Mouse (Mus musculus): ENCODE results near the gene Gm11273.
A peak's percentile ranks its signal among the peaks of the same experiment; 100 is the strongest.
"Not testable (repeated sequence)": the region's sequence is repeated elsewhere in the genome, so short reads cannot be mapped to it uniquely, and the experiment has no call there.

Gene Gm11273

DNA sequence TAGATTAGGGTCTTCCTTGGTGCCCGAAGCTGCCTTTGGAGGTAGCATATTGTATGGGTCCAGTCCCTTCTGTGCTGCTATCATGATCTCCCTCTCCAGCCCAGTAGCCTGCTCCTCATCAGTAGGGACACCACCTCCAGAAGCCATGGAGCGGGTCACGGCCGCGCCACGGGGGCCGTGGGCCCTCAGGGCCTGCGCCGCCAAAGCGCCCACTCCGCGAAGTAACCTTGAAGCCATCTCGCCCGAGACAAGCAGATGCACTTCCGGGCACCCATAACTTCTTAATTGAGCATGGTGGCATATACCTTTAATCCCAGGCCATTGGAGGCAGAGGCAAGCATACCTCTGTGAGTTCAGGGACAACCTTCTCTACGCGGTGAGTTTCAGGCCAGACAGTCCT, at the start of gene Gm11273:
Gm11273 (minus strand) TSS at position 237 of the 400 bp plus-strand sequence.
- DNase-seq = not testable (repeated sequence)

DNA sequence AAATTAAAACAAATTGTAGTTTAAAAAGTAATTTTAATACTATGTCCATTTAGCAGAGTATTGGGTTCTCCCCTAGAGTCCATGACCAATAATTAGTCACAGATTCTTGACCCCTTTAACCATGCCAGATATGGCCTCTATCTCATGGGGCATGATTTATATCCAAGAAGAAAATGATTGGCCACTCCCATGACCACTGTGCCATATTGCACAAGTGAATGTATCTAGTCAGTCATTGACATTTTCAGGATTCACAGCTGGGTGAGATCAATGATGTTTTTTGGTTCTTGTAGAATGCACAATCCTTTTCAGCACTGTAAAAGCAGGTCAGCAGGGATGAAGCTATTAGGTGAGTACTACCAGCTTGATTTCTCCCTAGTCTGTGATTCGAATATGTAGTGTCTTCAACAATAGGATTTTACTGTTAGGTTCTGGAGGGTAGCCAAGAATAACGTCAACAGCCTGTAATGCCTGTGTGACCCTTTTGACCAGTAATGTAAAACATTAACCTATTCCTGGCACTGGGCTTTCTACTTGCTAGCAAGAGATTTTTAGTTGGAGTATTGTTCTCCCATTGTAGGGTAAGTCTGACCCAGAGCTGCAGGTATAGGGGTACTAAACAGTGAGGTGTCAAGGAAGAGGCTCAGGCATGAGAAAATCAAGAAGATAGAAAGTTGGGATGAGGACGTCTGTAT, 49.3 kb upstream of the Gm11273 start:
- no peak for DNase-seq

DNA sequence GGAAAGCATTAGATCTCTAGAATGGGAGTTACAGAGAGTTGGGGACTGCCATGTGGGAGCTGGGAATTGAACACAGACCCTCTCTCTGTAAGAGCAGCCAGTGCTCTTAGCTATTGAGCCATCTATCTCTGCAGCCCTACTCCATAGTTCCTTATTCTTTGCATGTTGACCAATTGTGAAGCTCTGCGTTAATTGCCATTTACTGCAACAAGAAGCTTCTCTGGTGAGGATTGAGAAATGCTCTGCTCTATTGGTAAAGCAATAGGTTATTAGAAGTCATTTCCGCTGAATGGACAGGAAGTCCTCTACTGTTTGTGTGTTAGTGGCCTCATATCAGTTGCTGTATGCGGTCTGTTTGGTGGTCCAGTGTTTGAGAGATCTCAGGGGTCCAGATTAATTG, 48.3 kb upstream of the Gm11273 start:
- no peak for DNase-seq

DNA sequence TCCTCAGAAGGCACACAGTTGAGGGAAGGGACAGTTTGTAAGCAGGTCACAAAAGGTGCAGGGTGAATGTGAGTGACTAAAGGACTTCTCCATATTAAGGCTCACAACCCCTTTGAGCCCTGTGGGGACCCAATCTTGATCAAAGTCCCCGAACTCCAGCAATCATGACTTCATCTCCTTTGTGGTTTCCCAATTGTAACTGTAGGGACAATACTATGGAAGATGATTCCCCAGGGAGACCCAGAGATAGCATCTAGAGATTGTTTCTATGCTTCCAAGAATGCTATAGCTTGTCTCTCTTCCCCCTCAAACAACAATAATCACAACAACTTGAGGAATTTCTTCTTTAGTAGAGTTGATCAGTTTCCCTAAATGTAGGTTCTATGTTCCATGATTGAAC, 41.5 kb upstream of the Gm11273 start, which contains the start of gene Olfr1366:
Olfr1366 (minus strand) TSS at position 101 of the 400 bp plus-strand sequence.
- DNase-seq = no peak

DNA sequence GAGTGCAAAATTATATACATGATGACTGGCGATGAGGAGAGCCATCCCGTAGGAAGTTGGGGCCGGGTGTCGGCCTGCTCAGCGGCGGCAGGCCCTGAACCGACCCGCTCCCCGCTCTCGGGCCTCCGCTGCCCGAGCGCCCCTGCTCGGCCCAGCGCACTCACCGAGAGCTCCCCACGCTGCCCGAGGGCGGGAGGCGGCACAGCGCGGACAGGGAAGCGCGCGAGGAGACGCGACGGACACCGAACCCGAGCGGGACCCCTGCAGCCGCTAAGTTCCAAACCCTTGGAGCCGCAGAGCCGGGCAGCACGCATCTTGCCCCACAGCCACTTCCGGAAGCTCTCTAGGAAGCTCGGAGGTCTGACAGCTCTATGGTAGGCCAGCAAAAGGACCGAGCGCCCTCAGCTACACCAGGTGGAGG, 29.6 kb upstream of the Gm11273 start, which contains the start of gene Zkscan8:
Zkscan8 (minus strand) TSS at position 340 of the 421 bp plus-strand sequence.
- DNase-seq = peak; percentile 76

DNA sequence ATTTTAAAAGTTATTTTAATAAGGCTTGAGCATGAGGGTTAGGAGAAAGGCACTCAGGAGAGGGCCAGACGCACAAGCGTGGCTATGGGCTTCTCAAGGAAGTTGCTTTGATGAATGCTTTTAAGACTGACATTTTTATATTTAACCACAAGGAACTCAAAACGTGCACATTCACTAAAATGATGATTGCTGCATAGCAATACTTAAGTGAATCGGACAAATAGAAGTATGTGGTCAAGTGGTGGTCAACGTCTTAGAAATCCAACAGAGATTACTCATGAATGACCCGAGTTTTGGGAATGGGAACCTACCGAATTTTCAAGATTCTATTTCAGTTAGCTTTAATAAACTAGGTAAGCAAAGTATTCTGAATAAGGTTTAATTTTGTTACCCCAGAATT, 28.9 kb upstream of the Gm11273 start:
- DNase-seq = no peak

DNA sequence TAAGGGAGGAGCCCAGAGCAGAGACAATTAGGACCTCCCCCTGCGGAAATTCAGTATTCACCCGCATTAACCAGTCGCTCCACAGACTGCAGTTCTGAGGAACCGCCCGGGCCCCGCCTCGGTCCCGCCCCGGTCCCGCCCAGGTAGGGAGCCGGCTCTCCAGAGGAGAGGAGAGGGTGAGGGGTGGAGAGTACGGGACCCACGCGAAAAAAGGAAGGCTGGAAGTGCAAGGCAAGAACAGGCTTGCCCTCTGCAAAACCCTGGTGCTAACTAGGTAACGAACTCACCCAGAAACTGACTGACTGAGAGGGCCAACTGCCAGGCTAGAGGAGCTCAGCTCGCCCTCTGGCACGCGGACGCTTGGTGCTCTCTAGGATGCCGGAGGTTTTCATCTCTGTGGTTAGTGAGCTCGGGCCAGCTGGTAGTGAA, 5.0 kb upstream of the Gm11273 start:
- peak; percentile 71 for DNase-seq

DNA sequence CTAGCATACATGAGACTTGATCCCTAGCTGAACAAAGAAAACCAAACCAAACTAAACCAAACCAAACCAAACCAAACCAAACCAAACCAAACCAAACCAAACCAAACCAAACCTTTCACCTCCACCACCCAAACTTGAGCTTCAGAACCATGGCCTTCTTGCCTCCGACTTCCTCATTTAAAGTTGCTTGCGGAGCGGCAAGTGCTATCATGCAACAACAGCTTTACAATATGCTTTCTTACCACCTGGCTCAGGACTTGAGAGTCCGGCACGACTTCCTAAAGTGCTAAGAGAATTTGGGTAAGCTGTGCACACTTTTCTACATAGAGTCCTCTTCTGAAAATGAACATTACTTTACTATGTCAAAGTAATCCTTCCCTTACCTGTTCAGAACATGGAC, 1.1 kb upstream of the Gm11273 start:
- DNase-seq = no peak

DNA sequence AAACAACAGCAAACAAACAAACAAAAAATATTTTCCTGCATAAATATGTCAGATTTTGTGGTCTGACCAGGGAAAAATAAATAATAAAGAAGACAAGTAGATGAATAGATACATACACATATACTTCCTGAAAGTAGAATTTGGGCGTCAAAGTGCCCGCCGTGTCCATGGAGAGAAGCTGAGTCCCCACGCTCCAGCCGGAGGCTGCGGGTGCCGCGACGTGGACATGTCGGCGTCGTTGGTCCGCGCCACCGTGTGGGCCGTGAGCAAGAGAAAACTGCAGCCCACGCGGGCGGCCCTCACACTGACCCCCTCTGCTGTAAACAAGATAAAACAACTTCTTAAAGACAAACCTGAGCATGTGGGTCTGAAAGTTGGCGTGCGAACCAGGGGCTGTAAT, 6.1 kb downstream of the Gm11273 start, which contains the start of gene AK157302:
AK157302 (plus strand) TSS at position 144 of the 400 bp plus-strand sequence.
- peak; percentile 7 for DNase-seq

DNA sequence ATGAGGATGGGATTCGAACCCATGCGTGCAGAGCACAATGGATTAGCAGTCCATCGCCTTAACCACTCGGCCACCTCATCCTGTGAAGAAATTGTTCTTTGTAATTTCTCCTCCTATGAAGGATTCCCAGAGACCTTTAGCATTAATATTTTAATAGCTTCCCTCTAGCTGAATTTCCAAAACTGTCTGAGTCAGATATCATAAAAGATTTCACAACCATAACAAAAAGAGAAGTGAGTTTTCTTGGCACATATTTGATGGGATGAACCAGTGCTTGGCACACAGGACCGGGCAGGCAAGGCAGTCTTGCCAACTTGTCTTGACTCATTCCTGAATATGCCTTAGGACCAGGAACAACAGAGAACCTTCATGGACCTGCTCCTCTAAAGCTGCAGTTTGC, 8.4 kb downstream of the Gm11273 start:
- no peak for DNase-seq

DNA sequence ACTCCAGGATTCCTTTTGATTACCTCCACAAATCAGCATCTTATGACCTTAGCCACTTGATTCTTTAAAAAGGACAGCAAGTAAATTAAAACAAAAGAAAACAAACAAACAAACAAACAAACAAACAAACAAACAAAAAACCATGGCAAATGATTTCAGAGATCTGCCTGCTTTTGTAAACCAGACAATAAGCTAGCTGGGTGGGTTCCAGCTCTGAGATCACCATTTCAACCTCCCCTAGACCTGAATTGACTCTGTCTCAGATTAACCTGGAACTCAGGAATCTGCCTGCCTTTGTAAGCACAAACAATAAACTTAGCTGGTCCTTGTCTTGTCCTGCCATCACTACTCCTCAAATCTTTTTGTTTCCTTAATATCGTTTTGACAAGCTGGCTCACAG, 14.3 kb downstream of the Gm11273 start:
- no peak for DNase-seq

DNA sequence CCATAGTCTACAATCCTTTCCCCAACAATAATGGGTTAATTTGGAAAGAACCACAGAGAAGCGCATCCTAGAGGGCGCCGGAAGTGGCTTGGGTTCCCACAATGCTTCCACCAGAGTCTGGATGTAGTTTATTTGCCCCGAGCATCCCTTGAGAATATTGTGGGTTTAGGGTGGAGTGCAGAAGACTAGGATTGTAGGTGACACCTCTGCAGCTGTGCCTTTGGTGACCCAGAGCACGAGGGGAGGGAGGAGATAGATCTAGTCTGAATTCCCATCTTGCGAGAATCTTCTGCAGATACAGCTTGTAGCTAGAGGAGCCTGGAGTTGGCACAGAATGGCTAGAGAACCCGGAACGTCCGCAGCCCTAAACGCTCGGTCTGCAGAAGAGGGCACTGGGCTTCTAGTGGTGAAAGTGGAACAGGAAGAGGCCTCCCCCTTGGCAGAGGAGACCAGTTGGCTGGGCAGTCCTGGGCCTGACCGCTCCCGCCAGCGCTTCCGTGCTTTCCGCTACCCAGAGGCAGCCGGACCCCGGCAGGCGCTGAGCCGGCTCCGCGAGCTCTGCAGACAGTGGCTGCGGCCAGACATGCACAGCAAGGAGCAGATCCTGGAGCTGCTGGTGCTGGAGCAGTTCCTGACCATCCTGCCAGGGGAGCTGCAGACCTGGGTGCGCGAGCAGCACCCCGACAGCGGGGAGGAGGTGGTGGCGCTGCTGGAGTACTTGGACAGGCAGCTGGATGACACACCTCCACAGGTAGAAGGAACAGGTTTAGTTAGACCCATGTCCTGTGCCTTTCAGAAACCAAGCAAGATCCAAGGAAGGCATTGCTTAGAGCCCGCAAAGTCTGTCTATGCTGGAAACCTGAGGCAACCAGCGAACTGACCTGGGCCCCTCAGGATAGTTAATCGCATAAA, 22.2 kb downstream of the Gm11273 start, which contains the start of the genes Zkscan4 and Gm10065:
Zkscan4 (plus strand) TSS at position 149 of the 912 bp plus-strand sequence.
Gm10065 (minus strand) TSS at position 683 of the 912 bp plus-strand sequence.
- peak; percentile 69 for DNase-seq

DNA sequence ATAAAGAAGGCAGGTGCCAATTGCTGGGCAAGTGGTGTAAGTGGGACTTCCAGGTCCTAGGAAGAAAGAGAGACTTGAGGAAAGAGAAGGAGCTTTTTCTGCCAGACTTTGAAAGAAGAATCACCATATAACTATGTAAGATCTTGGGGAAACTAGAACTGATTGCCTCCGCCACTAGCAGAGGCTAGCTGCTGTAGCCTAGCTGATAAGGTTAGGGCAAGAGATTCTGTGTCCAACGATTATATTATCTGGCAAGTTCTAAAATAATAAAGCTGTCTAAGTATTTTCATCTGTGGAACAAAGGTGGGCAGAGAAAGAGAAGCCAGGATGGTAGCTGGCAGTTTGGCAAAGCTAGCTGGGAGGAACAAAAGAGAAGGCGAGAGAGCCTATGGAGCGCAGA, 28.8 kb downstream of the Gm11273 start:
- no peak for DNase-seq

DNA sequence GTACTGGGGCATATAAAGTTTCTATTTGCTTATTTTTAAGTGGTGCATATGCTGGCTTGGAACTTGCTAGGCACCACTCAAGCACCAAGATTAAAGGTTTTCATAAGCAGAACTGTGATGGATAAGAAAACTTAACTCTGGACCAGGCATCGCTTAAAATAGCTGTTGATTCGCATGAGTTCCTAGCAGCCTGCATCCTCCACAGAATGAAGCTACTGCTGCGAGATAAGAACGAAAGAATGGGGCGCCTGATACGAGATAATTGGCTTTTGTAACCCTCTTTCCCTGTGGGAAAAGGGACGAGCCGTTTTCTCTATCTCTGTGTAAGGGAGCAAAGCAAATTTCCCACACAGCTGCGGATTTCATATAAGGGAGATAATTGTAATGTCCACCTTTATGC, 32.1 kb downstream of the Gm11273 start:
- no peak for DNase-seq

DNA sequence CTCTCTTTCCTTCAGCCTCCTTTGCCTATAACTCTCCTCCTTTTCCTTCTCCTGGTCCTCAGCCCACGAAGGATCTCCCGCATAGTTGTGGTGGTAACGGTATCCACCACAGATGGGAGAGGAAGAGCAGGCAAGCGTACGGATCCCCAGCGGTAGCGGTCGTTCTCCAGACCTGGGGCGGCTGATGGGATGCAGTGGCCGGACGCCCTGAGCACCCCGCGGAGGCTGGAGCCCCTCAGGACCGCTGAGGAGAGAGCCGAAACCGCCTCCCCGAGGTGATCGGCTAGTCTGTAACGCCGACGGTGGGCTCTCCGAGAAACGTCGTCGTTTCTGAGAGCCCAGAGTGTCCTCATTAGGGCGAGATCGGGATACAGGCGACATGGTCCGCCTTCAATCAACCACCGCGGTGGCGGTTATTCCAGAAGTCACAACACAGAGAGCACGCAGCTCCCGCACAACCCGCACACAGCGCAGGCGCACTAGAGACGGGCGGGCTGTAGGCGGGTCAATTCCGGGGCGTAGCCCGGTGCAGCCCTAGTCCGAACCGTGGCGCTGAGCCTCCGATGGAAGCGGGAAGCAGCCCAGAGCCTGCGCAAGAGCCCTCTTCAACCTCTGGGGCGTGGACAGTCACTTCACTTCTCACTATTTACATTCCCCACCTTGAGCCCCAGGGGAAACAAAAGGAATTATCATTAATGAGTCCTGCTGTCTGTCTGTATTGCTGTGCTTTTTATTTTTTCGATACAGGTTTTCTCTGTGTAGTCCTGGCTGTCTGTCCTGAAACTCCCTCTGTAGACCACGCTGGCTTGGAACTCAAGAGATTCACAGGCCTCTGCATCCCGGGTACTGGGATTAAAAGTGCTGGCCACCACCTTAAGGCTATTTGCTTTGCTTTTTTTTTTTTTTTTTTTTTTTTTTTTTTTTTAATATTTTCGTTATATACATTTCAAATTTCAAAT, 32.9 kb downstream of the Gm11273 start, which contains the start of gene Nkapl:
Nkapl (minus strand) TSS at position 449 of the 959 bp plus-strand sequence.
- DNase-seq = peak; percentile 73

DNA sequence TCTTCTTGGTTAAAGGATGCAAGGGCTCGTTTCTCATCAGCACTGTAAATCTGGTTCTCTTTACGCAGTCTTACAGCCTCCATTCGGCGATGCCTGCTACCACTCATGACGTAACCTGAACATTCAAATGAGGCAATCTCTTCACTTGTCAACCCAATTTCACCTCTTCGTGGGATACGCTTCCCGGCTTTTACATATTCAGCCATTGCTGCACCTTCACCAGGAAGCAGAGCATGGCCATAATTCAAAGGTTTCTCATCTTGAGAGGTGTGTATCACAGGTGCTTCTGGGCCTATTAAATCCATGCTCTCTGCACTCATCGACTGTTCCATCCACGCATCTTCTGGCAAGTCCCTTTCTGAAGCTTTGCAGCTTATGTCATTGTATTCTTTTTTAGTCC, 33.9 kb downstream of the Gm11273 start:
- no peak for DNase-seq

DNA sequence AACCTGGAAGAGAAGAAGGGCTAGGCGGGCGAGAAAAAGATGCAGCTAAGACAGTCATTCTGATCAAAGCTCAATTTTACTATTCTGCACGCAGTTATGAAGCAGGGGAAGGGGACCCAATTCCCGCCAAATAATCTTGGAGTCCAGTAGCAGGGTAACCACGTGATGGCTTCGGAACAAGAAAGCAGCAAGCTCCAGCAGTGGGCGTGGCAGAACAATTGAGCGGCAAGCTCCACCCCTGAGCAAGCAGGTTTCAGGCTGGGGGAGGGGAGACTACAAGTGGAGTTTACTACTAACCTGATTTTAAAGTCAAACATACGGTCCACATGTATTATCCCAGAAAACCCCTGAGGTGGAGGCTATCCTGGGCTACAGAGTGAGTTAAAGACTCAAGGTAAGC, 38.7 kb downstream of the Gm11273 start:
- DNase-seq = not testable (repeated sequence)

DNA sequence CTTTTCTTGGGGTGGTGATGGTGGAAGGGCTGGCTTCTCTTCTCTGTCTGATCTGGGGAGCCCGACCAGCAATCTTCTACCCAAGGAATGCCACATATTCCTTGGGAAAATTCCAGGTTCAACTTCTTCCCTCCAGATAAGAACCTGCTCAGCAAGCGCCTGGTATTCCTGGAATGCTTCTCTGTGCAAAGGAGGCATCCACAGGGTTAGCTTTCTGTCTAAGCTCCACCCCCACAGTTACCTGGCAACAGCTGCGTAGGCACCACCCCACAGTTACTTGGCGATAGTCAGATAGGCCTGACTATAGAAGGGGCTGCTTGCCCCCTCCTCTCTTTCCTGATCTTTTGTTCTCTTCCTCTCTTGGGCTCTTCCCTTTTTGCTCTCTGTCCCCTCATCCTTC, 44.9 kb downstream of the Gm11273 start:
- DNase-seq = no peak

DNA sequence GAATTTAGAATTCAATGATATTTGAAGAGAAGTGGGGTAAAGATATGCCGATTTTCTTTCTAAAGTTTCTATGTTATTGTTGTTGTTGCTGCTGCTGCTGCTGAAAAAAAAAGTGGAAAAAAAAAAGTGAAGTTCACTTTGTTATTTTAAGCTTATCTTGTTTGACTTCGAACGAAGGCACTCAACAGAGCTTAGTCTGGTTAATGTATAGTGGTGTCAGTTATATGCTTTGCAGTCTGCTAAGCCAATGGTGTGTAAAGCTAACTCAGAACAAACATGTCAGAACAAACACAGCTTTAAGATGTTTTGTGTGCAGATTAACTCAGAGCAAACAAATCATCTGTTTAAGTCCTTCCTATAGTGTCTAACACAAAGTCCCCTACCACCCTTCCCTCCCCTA, 47.1 kb downstream of the Gm11273 start:
- no peak for DNase-seq

DNA sequence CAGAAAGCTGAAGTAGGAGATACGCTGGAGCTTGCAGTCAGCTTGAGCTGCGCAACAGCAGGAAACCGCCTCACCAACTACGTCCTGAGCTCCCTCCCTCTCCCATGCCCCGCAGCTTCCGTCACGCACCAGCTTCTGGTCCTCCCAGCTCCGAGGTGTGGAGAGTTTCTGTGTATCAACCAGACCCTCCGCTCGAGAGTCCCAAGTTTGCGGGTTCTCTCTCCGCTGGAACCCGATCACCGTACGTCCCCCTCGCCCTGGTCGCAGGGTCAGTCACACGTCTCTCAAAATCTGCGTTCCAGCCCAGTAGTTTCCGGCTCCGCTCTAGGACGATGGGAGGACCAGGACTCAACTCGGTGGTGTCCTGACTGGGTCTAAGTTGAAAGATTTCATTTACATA, 47.8 kb downstream of the Gm11273 start, which contains the start of gene Zscan26:
Zscan26 (minus strand) TSS at position 282 of the 400 bp plus-strand sequence.
- peak; percentile 64 for DNase-seq

DNA sequence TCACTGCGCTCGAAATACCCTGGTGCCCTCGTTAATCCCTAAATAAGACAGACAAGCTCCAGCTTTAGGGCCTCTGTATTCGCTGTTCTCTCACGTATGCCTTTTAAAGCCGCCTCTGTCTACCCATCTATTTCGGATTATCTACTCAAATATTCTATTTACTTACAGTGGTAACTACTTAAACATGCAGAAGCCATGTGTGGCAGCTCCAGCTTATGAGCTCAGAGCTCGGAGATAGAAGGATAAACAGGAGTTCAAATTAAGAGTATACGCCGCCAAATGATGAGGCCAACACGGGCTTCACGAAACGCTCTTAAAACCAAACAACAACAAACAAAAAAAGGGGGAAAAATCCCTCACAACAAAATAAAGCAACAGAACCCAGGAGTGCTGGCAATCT, 48.2 kb downstream of the Gm11273 start:
- no peak for DNase-seq

Data from right cerebral cortex, postnatal 4 days (tissue).